Mouse (Mus musculus) G1E (cell line): ENCODE results near the gene Mctp1. TPM values are rescaled to one million over a fixed set of nuclear protein-coding genes. Genes with fewer than 3 reads are reported as not detected.
"Not testable (repeated sequence)": the region's sequence is repeated elsewhere in the genome, so short reads cannot be mapped to it uniquely, and the experiment has no call there.

Source experiments
- ATAC-seq: 2 replicates; pipeline ENCODE4 v1.8.0; 2016; ENCODE audit warnings: mild to moderate bottlenecking; ENCODE audit not compliant: insufficient number of reproducible peaks, poor library complexity, low FRiP score, severe bottlenecking; ENCODE audit errors: extremely low read depth
- DNase-seq: peaks from one replicate; pipeline ENCODE4 v3.0.0; 2012; ENCODE audit warnings: low spot score
- H3K27me3 ChIP-seq: 2 replicates; pipeline ENCODE4 v1.6.1; 2012; ENCODE audit warnings: mild to moderate bottlenecking, low read length, inconsistent platforms; ENCODE audit not compliant: insufficient read depth
- H3K36me3 ChIP-seq: replicated peaks from 2 replicates; pipeline ENCODE3; 2012; ENCODE audit warnings: mild to moderate bottlenecking, inconsistent platforms
- H3K4me1 ChIP-seq: 2 replicates; pipeline ENCODE4 v1.6.1; 2012; ENCODE audit warnings: low read depth, low read length, inconsistent platforms, mixed read lengths; ENCODE audit not compliant: insufficient read depth
- H3K4me3 ChIP-seq: 2 replicates; pipeline ENCODE4 v1.5.1; 2012; ENCODE audit warnings: low read depth, mild to moderate bottlenecking, inconsistent platforms, low read length, moderate library complexity, mixed read lengths
- H3K9me3 ChIP-seq: replicated peaks from 2 replicates; pipeline ENCODE4 v1.6.1; 2012; ENCODE audit warnings: inconsistent platforms
- CTCF ChIP-seq: IDR thresholded peaks from 2 replicates; pipeline ENCODE4 v1.5.1; 2012; ENCODE audit warnings: low read depth, low read length, inconsistent platforms, mixed read lengths
- GATA1 ChIP-seq: IDR thresholded peaks from 2 replicates; pipeline ENCODE4 v1.6.1; 2012; ENCODE audit warnings: borderline replicate concordance, low read length, inconsistent platforms, mixed read lengths
- GATA2 ChIP-seq: IDR thresholded peaks from 2 replicates; pipeline ENCODE4 v1.6.1; 2012; ENCODE audit warnings: low read depth, low read length, inconsistent platforms, borderline replicate concordance
- POLR2AphosphoS5 ChIP-seq: IDR thresholded peaks from 2 replicates; pipeline ENCODE4 v1.6.1; 2012; ENCODE audit warnings: low read depth, low read length, inconsistent platforms; ENCODE audit not compliant: insufficient replicate concordance
- TAL1 ChIP-seq: conservative IDR thresholded peaks from 2 replicates; pipeline ENCODE4 v1.6.1; 2012; ENCODE audit warnings: low read depth, low read length, inconsistent platforms, mixed read lengths
- polyA plus RNA-seq: library from polyadenylated mRNA; stranded (reverse); fragments of >175 nt; gene quantifications from 2 replicates; pipeline ENCODE4 v1.2.3, GENCODE M21; 2012
- total RNA-seq, 2 experiments: library from RNA; stranded (forward) in 1 of 2; stranded (reverse) in 1 of 2; fragments of 200-1000 nt in 1 of 2; fragments of >200 nt in 1 of 2; fragmentation: Nextera tagmentation in 1 of 2; gene quantifications; 2 replicates each; pipeline ENCODE4 v1.2.3; 2014 to 2017

The Mctp1 gene
- total RNA-seq (2014; fragmentation: Nextera tagmentation): 16.7 and 21.0 TPM in 2 replicates
- total RNA-seq (2017): 14.8 and 15.6 TPM in 2 replicates
- 1.4 and 1.7 TPM in 2 replicates for polyA plus RNA-seq

DNA sequence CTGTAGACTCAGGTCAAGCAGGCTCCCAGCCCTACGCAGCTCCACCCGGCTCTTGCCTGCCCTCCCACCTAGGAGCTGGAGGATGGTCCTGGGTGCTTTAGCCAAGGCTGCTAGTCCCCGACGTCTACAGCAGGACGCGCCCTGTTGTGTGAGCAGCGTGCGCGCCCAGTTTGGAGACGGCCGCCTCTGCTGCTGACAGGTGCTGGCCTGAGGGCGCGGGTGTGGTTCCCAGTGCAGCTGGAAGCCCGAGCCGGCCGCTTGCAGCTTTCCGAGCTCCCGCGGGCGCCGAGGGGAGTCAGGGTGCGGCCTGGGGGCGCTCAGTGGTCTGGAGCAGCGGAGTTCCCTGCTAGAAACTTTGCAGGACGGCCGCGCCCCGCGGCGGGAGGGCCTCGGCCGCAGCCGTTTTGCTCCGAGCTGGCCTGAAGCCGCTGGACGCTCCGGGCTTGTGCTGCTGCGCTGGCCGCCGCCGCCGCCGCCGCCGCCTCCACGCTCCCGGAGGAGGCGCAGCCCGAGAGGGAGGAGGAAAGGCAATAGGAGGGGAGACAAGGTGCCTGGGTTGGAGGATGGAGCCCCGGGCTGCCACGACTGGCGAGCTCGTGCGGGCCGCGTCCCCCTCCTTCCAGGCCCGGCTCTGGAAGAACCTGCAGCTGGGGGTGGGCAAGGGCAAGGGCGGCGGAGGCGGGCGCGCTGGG lies at the start of gene Mctp1:
Gene Mctp1, plus strand, starts transcription at position 564 of the 692 bp plus-strand sequence.
- peak; percentile 60 for ATAC-seq
- H3K36me3 ChIP-seq: no peaks in the 10 kb centered on the region
- no peaks in the 10 kb centered on the region for H3K9me3 ChIP-seq
- peaks cover 18% of the 10 kb centered on the region for H3K27me3 ChIP-seq
- peak within 1 kb of the TSS; percentile 72 for H3K4me3 ChIP-seq
- H3K4me1 ChIP-seq: peaks cover 17% of the 10 kb centered on the region
- TF ChIP-seq CTCF (no peak), POLR2AphosphoS5 (no peak), GATA2 (no peak), GATA1 (no peak), TAL1 (no peak)
- DNase-seq: peak; percentile 35

DNA sequence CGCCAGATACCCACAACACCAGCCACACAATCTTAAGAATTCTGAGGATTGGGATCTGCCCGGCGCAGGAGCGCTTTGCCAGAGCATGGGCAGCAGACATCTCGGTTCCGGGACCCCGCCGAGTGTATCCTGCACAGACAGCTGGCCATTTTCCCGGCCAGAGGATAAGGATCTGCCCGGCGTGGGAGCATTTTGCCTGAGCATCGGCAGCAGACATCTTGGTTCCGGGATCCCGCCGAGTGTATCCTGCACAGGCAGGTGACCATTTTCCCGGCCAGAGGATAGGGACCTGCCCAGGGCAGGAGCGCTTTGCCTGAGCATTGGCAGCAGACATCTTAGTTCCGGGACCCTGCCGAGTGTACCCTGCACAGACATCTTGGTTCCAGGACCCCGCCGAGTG lies 38.4 kb upstream of the Mctp1 start:
- DNase-seq, H3K36me3 ChIP-seq, H3K4me1 ChIP-seq, H3K4me3 ChIP-seq, H3K27me3 ChIP-seq, H3K9me3 ChIP-seq, ATAC-seq: not testable (repeated sequence)

DNA sequence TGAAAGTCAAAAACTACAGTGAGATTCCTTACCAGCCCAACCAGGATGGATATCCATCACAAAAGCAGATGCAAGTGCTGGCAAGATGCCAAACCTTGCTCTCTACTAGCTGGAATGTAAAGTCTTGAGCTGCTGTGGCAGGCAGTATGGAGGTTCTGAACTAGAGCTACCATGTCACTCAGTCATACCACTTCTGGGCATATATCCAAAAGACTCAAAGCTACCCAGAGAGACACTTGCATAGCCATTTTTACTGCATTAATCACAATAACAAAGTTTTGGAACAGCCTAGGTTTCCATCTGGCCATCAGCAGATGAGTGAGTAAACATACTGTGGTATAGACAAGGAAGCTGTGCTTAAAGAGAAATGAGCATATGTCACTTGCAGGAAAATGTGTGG lies 25.6 kb upstream of the Mctp1 start:
- TF ChIP-seq GATA1 (no peak), CTCF (no peak)
- Histone ChIP-seq H3K4me1 (no peaks in the 10 kb centered on the region), H3K27me3 (peaks cover 5% of the 10 kb centered on the region; the same call in 1 of the 2 replicates), H3K36me3 (no peaks in the 10 kb centered on the region), H3K9me3 (no peaks in the 10 kb centered on the region), H3K4me3 (no peak overlapping the region)
- DNase-seq (no peak), ATAC-seq (no peak)

DNA sequence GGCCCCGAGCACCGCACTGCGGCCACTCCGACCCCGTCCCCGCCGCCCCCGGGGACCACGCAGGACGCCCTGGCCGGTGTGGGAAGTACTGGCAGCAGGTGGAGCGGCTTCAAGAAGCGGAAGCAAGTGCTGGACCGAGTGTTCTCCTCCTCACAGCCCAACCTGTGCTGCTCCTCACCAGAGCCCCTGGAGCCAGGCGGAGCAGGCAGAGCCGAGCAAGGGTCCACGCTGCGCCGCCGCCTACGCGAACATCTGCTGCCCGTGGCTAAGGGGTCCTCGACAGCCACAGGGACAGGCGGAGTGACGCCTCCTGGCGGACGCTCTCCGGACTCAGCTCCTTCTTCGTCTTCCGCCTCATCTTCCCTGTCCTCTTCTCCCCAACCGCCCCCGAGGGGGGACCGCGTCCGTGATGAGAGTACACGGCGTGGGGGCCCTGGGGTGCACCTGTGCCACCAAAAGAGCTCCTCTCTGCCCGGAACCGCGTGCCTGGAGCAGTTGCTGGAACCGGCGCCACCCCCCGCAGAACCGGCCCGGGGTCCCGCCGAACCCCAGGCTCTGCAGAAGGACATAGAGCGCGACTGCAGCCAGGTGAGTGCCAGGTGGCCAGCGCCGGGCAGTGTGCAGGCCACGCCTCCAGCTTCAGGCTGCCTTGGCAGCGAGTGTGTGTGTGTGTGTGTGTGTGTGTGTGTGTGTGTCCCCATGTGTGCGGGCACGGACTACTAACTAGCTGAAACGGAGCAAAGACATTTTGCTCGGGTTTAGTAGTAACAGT lies 515 bp downstream of the Mctp1 start:
- peak; percentile 35; the same call in 1 of the 2 replicates for ATAC-seq

DNA sequence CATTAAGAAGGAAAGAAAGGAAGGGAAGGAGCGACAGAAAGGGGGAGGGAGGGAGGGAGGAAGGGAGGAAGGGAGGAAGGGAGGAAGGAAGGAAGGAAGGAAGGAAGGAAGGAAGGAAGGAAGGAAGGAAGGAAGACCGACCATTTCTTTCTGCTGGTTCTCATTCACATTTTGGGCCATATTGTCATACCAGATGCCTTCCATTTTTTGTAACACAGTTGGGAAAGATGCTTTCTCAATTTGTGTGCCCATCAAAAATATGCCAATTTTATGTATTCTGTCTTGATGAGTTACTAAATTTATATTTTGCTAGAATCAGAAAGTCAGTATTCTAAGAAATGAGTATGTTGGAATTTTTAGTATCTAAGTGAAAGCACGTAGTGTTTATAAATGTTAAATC lies 4.3 kb downstream of the Mctp1 start:
- ATAC-seq (no peak), DNase-seq (no peak)
- TF ChIP-seq TAL1 (no peak), GATA1 (no peak), CTCF (no peak), POLR2AphosphoS5 (no peak), GATA2 (no peak)
- Histone ChIP-seq H3K4me3 (no peak overlapping the region), H3K4me1 (peaks cover 15% of the 10 kb centered on the region), H3K9me3 (no peaks in the 10 kb centered on the region), H3K27me3 (peaks cover 16% of the 10 kb centered on the region), H3K36me3 (no peaks in the 10 kb centered on the region)

More for the DNA sequence above, 515 bp downstream of the Mctp1 start:
- DNase-seq: peak; percentile 59
- Histone ChIP-seq H3K4me3 (peak overlapping the region; percentile 72), H3K9me3 (no peaks in the 10 kb centered on the region), H3K4me1 (peaks cover 17% of the 10 kb centered on the region), H3K27me3 (peaks cover 18% of the 10 kb centered on the region), H3K36me3 (no peaks in the 10 kb centered on the region)
- TF ChIP-seq TAL1 (no peak), CTCF (no peak), GATA2 (no peak), POLR2AphosphoS5 (no peak), GATA1 (no peak)

DNA sequence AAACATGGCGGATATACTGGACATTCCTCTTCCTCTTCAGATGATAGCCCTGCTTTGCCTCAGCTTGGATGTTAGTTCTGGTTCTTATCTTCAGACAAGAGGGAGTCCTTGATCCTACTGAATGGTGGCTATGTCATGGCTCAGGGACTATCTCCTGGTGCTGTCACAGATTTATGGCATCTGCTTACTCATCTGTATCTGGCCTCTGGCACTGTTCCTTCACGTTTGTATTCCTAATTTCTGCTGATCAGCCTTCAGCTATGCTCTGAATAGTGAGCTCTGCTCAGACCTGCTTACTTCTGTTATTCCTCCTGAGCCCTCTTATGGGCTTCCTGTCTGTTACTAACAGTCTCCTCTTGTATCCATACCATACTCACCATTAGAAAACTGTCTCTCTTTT lies 7.6 kb downstream of the Mctp1 start:
- DNase-seq (no peak), ATAC-seq (no peak)
- Histone ChIP-seq H3K36me3 (no peaks in the 10 kb centered on the region), H3K9me3 (no peaks in the 10 kb centered on the region), H3K4me3 (no peak overlapping the region), H3K4me1 (peaks cover 4% of the 10 kb centered on the region; the same call in 1 of the 2 replicates), H3K27me3 (no peaks in the 10 kb centered on the region)
- TF ChIP-seq CTCF: no peak
- TF ChIP-seq GATA2: no peak
- TF ChIP-seq POLR2AphosphoS5: no peak
- TF ChIP-seq TAL1: no peak
- TF ChIP-seq GATA1: no peak
